Mouse (Mus musculus) kidney, postnatal 14 days (tissue): Measurements from ENCODE around the gene Plcl1.

ENCODE experiments used
- DNase-seq: peaks from one replicate; pipeline ENCODE4 v3.0.0; 2022; ENCODE audit warnings: mixed read lengths

Plcl1 gene

DNA sequence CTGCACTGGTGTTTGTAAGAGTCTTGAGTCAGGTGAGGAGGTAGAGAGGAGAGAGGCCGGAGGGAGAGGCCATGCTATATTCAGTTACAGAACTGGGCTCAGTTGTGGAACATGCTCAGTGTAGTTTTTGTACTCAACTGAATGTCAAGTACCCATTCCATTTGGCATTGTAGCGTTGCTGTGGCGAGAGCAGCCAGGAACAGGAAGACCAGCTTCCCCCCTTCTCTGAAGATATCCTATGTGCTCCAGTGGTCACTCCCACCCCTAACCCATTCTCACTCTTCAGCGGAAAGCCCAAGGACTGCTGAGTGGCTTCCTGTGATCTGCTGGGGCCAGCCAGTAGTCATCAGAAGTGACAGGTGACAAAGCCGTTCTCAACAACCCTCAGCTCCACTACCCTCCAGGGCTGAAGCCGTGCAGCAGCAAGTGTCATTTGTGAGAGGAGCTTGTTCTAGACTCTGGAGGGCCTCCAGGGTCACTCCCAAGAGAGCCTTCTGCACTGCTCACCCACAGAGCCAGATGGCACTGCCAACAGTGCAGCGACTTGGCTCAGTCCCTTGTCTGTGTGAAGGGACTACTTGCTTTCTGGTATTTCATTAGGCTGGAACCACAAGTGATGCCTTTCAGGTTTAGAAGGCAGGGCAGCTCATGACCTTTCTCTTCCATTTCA lies 213.0 kb downstream of the Plcl1 start:
- no peak for DNase-seq

DNA sequence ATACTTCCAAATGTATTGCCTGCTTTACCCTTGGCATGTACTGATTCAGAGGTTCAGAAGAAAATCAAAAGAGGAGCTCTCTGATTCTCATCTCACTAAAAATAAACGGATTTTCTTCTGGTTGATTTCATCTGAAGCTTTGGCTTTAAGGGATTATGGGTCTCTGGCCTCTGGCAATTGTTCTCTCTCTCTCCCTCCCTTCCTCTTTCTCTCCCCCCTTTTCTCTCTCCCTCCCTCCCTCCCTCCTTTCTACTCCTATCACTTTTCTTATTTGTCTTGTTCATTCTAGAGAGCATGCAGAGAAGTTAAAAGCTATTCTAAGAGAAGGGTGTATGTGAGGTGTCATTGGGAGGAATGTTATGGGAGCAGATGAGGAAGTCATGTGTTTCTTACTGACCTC lies 225.8 kb downstream of the Plcl1 start:
- DNase-seq, result no peak

DNA sequence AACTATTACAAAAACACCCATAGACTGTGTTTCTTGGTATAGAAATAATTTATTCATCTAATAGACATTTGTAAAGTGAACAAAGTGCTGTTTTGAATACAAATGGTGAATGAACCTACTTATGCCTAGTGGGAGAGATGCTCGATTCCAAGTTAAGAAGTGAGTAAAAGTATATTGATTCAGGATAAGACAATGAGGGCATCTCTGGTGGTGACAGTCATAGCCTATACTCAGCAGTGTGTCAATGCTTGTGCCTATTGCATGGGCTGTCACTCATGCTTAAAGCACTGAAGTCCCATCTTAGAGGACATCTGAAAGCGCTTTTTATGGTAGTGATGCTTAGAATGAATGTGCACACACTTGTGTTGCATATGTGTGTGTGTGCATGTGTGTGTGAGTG lies 226.3 kb downstream of the Plcl1 start:
- no peak for DNase-seq

DNA sequence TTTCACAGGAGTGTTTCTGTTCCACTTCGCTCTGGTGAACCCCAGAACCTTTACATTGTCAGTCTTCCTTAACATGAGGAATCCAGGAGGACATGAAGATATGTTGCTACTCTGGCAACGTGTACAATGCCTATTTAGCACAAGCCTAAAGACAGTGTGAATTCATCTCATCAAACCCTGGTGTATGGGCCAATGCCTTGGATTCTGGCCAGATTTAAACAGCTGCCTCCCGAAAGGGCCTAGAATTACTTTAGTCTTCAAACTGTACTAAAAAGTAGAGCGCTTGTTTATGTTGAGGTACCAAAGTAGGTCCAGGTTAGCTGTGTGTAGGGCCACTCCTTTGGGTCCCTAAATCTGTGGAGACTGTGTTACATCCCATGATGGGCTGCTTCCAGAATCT lies 227.6 kb downstream of the Plcl1 start:
- no peak for DNase-seq

DNA sequence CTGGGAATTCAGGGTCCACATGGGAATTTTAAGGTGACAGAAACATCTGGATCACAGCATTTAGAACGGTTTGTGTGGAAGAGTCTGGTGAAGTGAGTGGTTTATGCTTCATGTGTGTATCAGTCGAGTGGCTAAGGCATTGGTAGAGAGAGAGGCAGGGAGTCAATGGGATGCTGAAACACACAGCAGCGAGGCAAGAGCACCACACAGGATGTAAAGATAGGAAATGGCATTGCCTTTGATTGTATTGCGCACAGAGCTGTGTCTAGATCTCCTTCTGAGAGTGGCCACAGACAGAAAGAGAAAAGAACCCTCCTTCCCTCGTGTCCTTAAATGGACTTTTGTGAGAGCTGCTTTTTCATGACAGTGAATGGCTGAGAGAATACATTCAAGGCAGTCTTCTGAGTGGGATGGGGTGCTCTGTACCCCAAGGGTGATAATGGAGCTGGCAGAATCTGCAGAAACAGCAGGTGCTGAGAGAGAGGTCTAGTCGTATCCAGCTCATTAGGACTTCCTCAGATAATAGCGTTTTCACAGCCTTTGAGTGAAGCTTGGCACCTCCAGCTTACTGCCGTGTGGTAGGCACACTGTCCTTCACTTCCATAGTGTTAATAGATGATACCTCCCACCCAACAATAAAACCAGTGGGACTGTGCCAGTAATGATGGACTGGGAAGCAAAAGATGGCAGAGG lies 253.9 kb downstream of the Plcl1 start:
- DNase-seq, result no peak

GRCm38 (mm10) chr1:55661381-55661780 lies 255.7 kb downstream of the Plcl1 start:
- DNase-seq, result no peak

GRCm38 (mm10) chr1:55665137-55665827 lies 259.6 kb downstream of the Plcl1 start:
- DNase-seq, result peak; percentile 30

DNA sequence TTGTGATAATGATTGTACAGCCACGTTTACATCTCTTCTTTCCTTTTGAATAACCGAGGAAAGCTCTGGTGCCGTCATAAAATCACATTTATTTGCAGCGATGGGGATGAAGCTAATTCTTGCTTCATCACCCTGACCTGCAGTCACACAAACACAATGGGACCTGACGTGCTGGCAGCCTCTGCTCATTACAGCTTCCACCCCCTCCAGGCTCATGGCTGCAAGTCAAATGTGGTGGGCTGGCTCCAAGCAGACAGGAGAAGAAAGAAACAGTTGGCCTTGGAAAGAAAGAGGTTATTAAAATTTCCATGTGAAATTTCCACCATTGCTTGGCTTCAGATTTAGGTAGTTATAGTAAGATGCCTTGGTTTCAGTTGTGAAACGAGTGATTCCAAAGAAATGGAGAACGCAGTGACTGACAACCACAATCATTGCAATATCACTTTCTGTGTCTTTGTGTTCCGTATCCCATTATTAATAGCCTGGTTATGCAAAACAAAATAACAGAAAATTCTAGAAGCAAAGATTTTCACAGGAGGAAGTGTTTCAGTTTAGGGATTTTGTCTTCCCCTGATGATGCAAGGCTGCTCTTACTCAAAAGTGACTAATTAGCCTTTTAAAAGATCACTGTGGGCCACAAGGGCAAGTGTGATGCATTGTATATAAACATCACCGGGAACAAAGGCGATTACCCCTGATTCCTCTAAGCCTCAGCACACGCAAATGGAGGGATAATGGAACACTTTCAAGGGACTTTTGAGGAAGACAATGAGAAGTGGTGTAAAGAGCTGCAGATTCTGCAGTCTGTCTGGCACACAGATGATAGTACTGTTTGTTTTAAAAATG lies 260.3 kb downstream of the Plcl1 start:
- DNase-seq, result no peak

DNA sequence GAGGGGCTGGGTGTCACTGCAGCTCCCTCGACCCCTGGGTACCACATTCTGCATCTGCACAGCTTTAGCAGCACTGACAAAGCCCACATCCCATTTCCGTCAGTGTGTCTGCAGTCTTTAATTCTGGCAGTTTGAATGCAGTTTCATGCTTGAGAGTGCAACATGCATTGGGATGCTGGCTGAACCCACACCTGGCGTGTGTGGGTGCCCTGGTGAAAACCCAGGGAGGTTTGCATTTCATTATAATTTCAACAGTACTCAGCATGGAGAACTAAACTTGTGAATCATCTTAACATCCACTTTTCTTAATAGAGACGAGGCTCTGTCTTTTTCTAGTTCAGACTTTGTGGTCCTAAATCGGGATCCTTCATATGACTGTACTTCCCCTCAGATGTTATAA lies 261.1 kb downstream of the Plcl1 start:
- DNase-seq, result no peak

DNA sequence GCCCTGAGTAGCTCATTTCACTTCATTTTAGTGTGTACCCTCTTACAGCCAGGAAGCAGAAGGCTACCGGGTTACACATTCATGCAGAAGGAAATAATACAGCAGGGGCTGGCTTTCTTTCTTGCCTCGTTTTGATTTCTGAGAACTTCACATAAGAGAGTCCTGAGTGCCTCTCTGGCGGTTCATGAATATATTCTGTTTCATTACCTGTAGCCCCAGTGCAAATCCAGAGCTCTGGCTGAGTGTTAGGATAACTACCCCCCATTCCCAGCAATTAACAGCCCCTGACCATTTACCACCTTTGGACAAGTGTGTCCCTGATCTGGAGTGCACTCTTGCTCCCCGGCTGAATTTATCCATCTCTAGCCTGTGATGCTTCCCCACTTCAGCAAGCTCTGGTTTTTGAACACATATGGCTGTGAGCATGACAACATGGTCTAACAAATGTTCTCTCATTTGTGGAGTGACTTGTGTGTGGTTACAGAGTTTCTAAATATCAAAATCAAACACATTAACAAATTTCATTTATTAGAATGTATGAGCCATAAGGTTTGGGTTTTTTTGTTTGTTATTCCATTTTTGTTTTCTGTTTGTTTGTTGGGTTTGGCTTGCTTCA lies 263.0 kb downstream of the Plcl1 start:
- DNase-seq, result no peak

GRCm38 (mm10) chr1:55682676-55683075 lies 277.0 kb downstream of the Plcl1 start:
- no peak for DNase-seq

DNA sequence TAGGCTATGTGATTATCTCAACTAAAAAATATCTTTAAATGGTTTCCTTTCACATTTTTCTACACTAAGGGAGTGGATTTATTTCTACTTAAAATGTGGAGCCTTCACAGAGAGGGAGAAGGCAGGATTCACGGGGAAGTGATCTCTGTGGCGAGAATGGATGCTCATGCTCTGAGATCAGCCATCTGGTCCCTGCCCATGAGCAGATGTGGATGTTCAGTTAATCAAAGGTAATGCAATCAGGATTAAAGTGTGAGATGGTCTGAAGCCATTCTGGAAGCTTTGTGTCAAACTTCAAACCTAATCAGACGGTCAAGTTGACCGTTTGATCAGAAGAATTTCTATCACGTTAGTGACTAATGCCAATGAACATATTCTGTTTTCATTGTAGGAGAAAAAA lies 280.5 kb downstream of the Plcl1 start:
- DNase-seq, result no peak

- no peak for DNase-seq
These were observed 288.0 kb downstream of the Plcl1 start for GRCm38 (mm10) chr1:55693636-55694220.

DNA sequence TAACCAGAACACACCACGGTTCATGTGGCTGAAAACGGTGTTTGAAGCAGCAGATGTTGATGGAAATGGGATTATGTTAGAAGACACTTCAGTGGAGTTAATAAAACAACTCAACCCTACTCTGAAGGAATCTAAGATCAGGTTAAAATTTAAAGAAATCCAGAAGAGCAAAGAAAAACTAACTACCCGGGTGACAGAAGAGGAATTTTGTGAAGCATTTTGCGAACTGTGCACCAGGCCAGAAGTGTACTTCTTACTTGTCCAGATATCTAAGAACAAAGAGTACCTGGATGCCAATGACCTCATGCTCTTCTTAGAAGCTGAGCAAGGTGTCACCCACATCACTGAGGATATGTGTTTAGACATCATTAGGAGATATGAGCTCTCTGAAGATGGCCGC lies 290.5 kb downstream of the Plcl1 start:
- peak; percentile 32 for DNase-seq

DNA sequence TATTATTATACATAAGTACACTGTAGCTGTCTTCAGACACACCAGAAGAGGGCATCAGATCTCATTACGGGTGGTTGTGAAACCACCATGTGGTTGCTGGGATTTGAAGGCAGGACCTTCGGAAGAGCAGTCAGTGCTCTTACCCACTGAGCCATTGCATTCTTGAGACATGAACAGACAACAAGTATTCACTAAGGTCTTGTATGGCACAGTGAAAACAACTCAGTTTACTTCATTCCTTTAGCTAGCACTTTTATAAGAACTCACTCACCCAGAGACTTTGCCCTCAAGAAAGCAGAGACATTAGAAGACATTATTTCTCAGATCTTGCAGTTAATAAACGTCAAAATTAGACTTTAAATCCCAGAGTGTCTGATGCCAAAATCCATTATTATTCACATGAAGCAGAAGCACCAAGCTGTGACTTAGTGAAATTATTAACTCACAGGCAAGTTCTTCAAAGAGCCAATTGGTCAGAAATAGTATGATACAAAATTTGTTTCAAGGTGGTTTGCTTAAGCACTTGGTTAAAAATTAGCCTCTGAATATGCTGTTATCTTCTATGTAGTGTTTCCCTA lies 293.8 kb downstream of the Plcl1 start:
- peak; percentile 28 for DNase-seq

DNA sequence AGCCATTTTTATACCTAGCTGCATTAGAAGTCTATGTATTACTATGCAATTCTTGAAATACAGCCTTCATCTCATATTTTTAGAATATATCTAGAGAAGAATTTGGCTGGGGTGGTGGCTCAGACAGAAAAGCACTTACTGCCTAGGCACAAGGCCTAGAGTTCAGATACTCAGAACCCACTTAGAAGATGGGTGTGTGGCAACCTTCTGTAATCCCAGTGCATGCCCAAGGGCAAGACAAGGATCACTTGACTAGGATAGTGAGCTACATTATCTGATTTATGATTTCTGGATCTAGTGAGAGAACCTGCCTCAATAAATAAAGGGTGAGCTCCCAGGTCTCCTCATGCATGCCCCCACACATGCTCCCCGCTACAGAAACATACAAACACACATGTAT lies 294.3 kb downstream of the Plcl1 start:
- DNase-seq, result no peak

DNA sequence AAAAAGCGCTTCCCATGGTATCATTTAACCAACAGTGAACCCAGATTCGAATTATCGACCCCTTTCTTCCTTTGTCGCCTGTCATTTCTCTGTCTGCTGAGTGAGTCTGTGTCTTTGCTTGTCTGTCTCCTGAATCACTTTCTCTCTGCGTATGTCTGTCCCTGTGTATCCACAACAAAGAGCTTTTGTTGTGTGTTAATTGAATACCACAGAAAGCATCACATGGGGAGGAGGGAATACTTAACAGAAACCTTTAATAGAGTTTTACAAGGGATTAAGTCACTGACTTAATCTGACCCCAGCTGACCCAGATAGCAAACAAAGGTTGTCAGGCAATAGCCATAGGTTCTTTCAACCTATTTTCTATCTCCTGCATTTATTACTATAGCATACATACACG lies 295.0 kb downstream of the Plcl1 start:
- no peak for DNase-seq

- DNase-seq, result no peak
These were observed 295.9 kb downstream of the Plcl1 start for GRCm38 (mm10) chr1:55701601-55702000.

DNA sequence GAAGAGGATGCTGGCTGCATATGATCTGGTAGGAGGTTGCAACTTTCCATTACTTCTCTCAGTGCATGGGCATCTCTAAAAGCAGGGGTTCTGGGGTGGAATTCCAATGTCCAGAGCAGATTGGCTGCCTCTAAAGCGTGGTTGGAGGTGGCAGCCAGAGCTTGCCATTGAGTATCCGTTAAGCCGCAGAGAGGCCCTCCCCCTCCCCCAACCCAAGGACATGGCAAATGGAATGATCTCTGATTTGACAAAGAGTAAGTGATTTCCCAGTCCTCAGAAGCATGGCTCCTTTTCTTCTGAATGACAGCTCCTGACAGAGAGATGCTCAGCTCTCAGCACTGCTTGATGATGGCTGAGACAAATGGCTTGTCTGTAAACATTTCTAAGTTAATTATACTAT lies 296.4 kb downstream of the Plcl1 start:
- no peak for DNase-seq

- no peak for DNase-seq
These were observed 299.0 kb downstream of the Plcl1 start for GRCm38 (mm10) chr1:55704707-55705106.

GRCm38 (mm10) chr1:55705173-55705572 lies 299.5 kb downstream of the Plcl1 start:
- DNase-seq, result no peak

DNA sequence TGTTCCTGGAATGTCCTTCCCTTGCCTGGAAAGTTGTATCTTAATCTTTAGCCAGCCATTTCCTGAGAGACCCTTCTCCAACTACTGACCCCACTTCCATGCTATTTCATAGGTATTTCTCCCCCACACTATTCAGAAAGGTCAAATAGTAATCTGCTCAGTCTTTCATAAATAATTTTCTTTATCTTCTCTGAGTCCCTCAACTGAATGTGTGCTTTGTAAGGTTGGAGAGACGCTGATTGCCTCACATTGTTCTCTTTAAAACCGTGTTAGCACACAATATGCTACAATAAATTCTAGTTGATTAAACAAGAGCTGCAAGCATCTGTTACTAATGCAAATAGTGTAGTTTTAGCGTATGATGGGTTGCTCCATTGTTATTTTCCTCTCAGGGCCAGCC lies 300.0 kb downstream of the Plcl1 start:
- DNase-seq, result no peak
